Mouse (Mus musculus): ENCODE measurements around the gene Ldb1. TPM values are rescaled to one million over a fixed set of nuclear protein-coding genes. Genes with fewer than 3 reads are reported as not detected.
A peak's percentile ranks its signal among the peaks of the same experiment; 100 is the strongest.

Gene Ldb1
- total RNA-seq, 1 experiment from 2014 or later: 203 TPM

GRCm38 (mm10) chr19:46035971-46036370 is 9.0 kb downstream of the Ldb1 start:
- no peak for ATAC-seq (replicated peaks in 1 of 2; ENCODE audit: insufficient read depth in 1 of 2, low FRiP score in 2 of 2, low TSS enrichment in 1 of 2, low read depth in 1 of 2, poor library complexity in 2 of 2, severe bottlenecking in 2 of 2)

GRCm38 (mm10) chr19:46033911-46034310 is 11.1 kb downstream of the Ldb1 start:
- no peak for ATAC-seq (replicated peaks in 1 of 2; ENCODE audit: insufficient read depth in 1 of 2, low FRiP score in 2 of 2, low TSS enrichment in 1 of 2, low read depth in 1 of 2, poor library complexity in 2 of 2, severe bottlenecking in 2 of 2)

GRCm38 (mm10) chr19:46032731-46033510 is 12.1 kb downstream of the Ldb1 start:
- ATAC-seq (replicated peaks in 1 of 2; ENCODE audit: insufficient read depth in 1 of 2, low FRiP score in 2 of 2, low TSS enrichment in 1 of 2, low read depth in 1 of 2, poor library complexity in 2 of 2, severe bottlenecking in 2 of 2): no peak

- ATAC-seq (replicated peaks in 1 of 2; ENCODE audit: insufficient read depth in 1 of 2, low FRiP score in 2 of 2, low TSS enrichment in 1 of 2, low read depth in 1 of 2, poor library complexity in 2 of 2, severe bottlenecking in 2 of 2): no peak
Observed at GRCm38 (mm10) chr19:46031689-46032432, 13.2 kb downstream of the Ldb1 start.

- no peak for ATAC-seq (replicated peaks in 1 of 2; ENCODE audit: insufficient read depth in 1 of 2, low FRiP score in 2 of 2, low TSS enrichment in 1 of 2, low read depth in 1 of 2, poor library complexity in 2 of 2, severe bottlenecking in 2 of 2)
Observed at GRCm38 (mm10) chr19:46030196-46030983, 14.6 kb downstream of the Ldb1 start.

GRCm38 (mm10) chr19:46029652-46030051 is 15.4 kb downstream of the Ldb1 start:
- no peak for ATAC-seq (replicated peaks in 1 of 2; ENCODE audit: insufficient read depth in 1 of 2, low FRiP score in 2 of 2, low TSS enrichment in 1 of 2, low read depth in 1 of 2, poor library complexity in 2 of 2, severe bottlenecking in 2 of 2)

GRCm38 (mm10) chr19:46028747-46029320 is 16.2 kb downstream of the Ldb1 start:
- no peak for ATAC-seq (replicated peaks in 1 of 2; ENCODE audit: insufficient read depth in 1 of 2, low FRiP score in 2 of 2, low TSS enrichment in 1 of 2, low read depth in 1 of 2, poor library complexity in 2 of 2, severe bottlenecking in 2 of 2)

- peak in 1 of 2 experiments; percentile 27; a peak in 1 of 4 replicates for ATAC-seq (replicated peaks in 1 of 2; ENCODE audit: insufficient read depth in 1 of 2, low FRiP score in 2 of 2, low TSS enrichment in 1 of 2, low read depth in 1 of 2, poor library complexity in 2 of 2, severe bottlenecking in 2 of 2)
Observed at GRCm38 (mm10) chr19:46026567-46026966, 18.4 kb downstream of the Ldb1 start.

GRCm38 (mm10) chr19:46024959-46025358 is 20.1 kb downstream of the Ldb1 start:
- ATAC-seq (replicated peaks in 1 of 2; ENCODE audit: insufficient read depth in 1 of 2, low FRiP score in 2 of 2, low TSS enrichment in 1 of 2, low read depth in 1 of 2, poor library complexity in 2 of 2, severe bottlenecking in 2 of 2): no peak

- no peak for ATAC-seq (replicated peaks in 1 of 2; ENCODE audit: insufficient read depth in 1 of 2, low FRiP score in 2 of 2, low TSS enrichment in 1 of 2, low read depth in 1 of 2, poor library complexity in 2 of 2, severe bottlenecking in 2 of 2)
Observed at GRCm38 (mm10) chr19:46016023-46016422, 29.0 kb downstream of the Ldb1 start.

- peak; percentile 98 for ATAC-seq (replicated peaks in 1 of 2; ENCODE audit: insufficient read depth in 1 of 2, low FRiP score in 2 of 2, low TSS enrichment in 1 of 2, low read depth in 1 of 2, poor library complexity in 2 of 2, severe bottlenecking in 2 of 2)
Observed at GRCm38 (mm10) chr19:46014572-46015178, 30.3 kb downstream of the Ldb1 start.

GRCm38 (mm10) chr19:46005680-46006079 is 39.3 kb downstream of the Ldb1 start:
- ATAC-seq (replicated peaks in 1 of 2; ENCODE audit: insufficient read depth in 1 of 2, low FRiP score in 2 of 2, low TSS enrichment in 1 of 2, low read depth in 1 of 2, poor library complexity in 2 of 2, severe bottlenecking in 2 of 2): no peak

GRCm38 (mm10) chr19:46004814-46005466 is 40.1 kb downstream of the Ldb1 start:
- ATAC-seq (replicated peaks in 1 of 2; ENCODE audit: insufficient read depth in 1 of 2, low FRiP score in 2 of 2, low TSS enrichment in 1 of 2, low read depth in 1 of 2, poor library complexity in 2 of 2, severe bottlenecking in 2 of 2): no peak

GRCm38 (mm10) chr19:46003371-46004226 is 41.4 kb downstream of the Ldb1 start, which contains the start of gene Hps6:
Gene Hps6, plus strand, starts transcription at chr19:46003508.
- peak; percentile 82 to 90 for ATAC-seq (replicated peaks in 1 of 2; ENCODE audit: insufficient read depth in 1 of 2, low FRiP score in 2 of 2, low TSS enrichment in 1 of 2, low read depth in 1 of 2, poor library complexity in 2 of 2, severe bottlenecking in 2 of 2)

- no peak for ATAC-seq (replicated peaks in 1 of 2; ENCODE audit: insufficient read depth in 1 of 2, low FRiP score in 2 of 2, low TSS enrichment in 1 of 2, low read depth in 1 of 2, poor library complexity in 2 of 2, severe bottlenecking in 2 of 2)
Observed at GRCm38 (mm10) chr19:46002279-46002678, 42.7 kb downstream of the Ldb1 start.

GRCm38 (mm10) chr19:45999378-45999777 is 45.6 kb downstream of the Ldb1 start:
- no peak for ATAC-seq (replicated peaks in 1 of 2; ENCODE audit: insufficient read depth in 1 of 2, low FRiP score in 2 of 2, low TSS enrichment in 1 of 2, low read depth in 1 of 2, poor library complexity in 2 of 2, severe bottlenecking in 2 of 2)
